Mouse (Mus musculus): ENCODE results near the gene Ckap5. TPM values are rescaled to one million over a fixed set of nuclear protein-coding genes. Genes with fewer than 3 reads are reported as not detected.

Gene Ckap5
- total and polyA plus RNA-seq, 2 experiments from 2014 or later = 101 to 130 TPM

DNA sequence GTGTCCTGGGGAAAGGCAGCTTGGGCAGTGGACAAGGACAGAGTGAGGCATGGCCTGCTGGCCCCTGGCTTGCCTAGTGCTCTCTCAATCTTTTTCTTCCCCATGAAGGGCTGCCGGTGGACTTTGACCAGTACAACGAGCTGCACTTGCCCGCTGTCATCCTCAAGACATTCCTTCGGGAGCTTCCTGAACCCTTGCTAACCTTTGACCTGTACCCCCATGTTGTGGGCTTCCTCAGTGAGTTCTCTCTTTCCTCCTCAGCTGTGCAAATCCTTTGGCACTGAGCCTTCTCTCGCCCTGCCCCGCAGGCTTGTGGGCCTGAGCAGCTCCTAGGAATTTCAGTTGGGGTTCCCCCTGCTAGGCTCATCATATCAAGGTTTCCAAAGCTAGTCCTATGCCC lies 143.5 kb downstream of the Ckap5 start:
- H3K4me3 ChIP-seq (ENCODE audit: low read depth, low read length) = no peak overlapping the region
- no peaks in the 10 kb centered on the region for H3K9me3 ChIP-seq (ENCODE audit: low read length)
- no peak for DNase-seq (ENCODE audit: low spot score)
- H3K36me3 ChIP-seq (ENCODE audit: insufficient read depth, low read length) = peaks cover 67% of the 10 kb centered on the region
- TF ChIP-seq CTCF (IDR thresholded peaks at IDR 0.05) = no peak
- H3K27ac ChIP-seq (ENCODE audit: low read depth, low read length) = no peak overlapping the region
- no peak for ATAC-seq (ENCODE audit: low FRiP score)
- no peaks in the 10 kb centered on the region for H3K27me3 ChIP-seq (ENCODE audit: insufficient read depth, low read length)
- WGBS = 95% methylated on average over 6 of the region's 6 CpGs
- no peaks in the 10 kb centered on the region for H3K4me1 ChIP-seq (ENCODE audit: insufficient read depth, low read length)
- H3K9ac ChIP-seq (replicated peaks; ENCODE audit: low read length, poor library complexity, severe bottlenecking) = no peak overlapping the region
- no peak overlapping the region for H3K4me2 ChIP-seq (ENCODE audit: low read depth, low read length, poor library complexity, severe bottlenecking)

Other genes with a start within 250 kb of the Ckap5 start
- gene 1110051M20Rik, start 82.1 kb upstream of the Ckap5 start, total RNA-seq (2014; rRNA removed) = 146 and 158 TPM in 2 replicates
- gene 1110051M20Rik, start 82.1 kb upstream of the Ckap5 start, polyA plus RNA-seq (2015; fragmentation: Nextera tagmentation; extraction: Ambion mirVana) = 171 and 172 TPM in 2 replicates
- 17.1 and 19.2 TPM in 2 replicates for gene Lrp4, start 69.3 kb upstream of the Ckap5 start, total RNA-seq (2014; rRNA removed)
- 3.4 TPM in 2 replicates for gene Lrp4, start 69.3 kb upstream of the Ckap5 start, polyA plus RNA-seq (2015; fragmentation: Nextera tagmentation; extraction: Ambion mirVana)
- gene F2, start 109.7 kb downstream of the Ckap5 start, total RNA-seq (2014; rRNA removed) = not detected in 2 replicates
- gene F2, start 109.7 kb downstream of the Ckap5 start, polyA plus RNA-seq (2015; fragmentation: Nextera tagmentation; extraction: Ambion mirVana) = 0.10 and 0.16 TPM in 2 replicates
- gene Zfp408, start 123.0 kb downstream of the Ckap5 start, total RNA-seq (2014; rRNA removed) = 14.9 and 20.5 TPM in 2 replicates
- 9.7 and 10.7 TPM in 2 replicates for gene Zfp408, start 123.0 kb downstream of the Ckap5 start, polyA plus RNA-seq (2015; fragmentation: Nextera tagmentation; extraction: Ambion mirVana)
- 95.8 and 101 TPM in 2 replicates for gene Arhgap1, start 123.1 kb downstream of the Ckap5 start, total RNA-seq (2014; rRNA removed)
- gene Arhgap1, start 123.1 kb downstream of the Ckap5 start, polyA plus RNA-seq (2015; fragmentation: Nextera tagmentation; extraction: Ambion mirVana) = 96.6 and 99.3 TPM in 2 replicates
- gene Atg13, start 183.8 kb downstream of the Ckap5 start, total RNA-seq (2014; rRNA removed) = 21.0 and 30.6 TPM in 2 replicates
- gene Atg13, start 183.8 kb downstream of the Ckap5 start, polyA plus RNA-seq (2015; fragmentation: Nextera tagmentation; extraction: Ambion mirVana) = 30.4 and 31.5 TPM in 2 replicates
- gene Harbi1, start 184.1 kb downstream of the Ckap5 start, total RNA-seq (2014; rRNA removed) = 11.7 and 16.2 TPM in 2 replicates
- gene Harbi1, start 184.1 kb downstream of the Ckap5 start, polyA plus RNA-seq (2015; fragmentation: Nextera tagmentation; extraction: Ambion mirVana) = 12.3 TPM in 2 replicates
- 55.6 and 59.5 TPM in 2 replicates for gene Ambra1, start 203.4 kb downstream of the Ckap5 start, total RNA-seq (2014; rRNA removed)
- gene Ambra1, start 203.4 kb downstream of the Ckap5 start, polyA plus RNA-seq (2015; fragmentation: Nextera tagmentation; extraction: Ambion mirVana) = 19.3 and 20.7 TPM in 2 replicates

Data from midbrain, postnatal 0 days (tissue).